Mouse (Mus musculus): ENCODE measurements around the gene Cnppd1. TPM values are rescaled to one million over a fixed set of nuclear protein-coding genes. Genes with fewer than 3 reads are reported as not detected.

Gene Cnppd1
- polyA plus RNA-seq, 1 experiment: 39.0 TPM

- 44% methylated on average over 5 of the region's 5 CpGs for WGBS
- Histone ChIP-seq H3K4me1 (ENCODE audit: control insufficient read depth, insufficient read depth, low read length) (no peaks in the 10 kb centered on the region), H3K27me3 (ENCODE audit: control insufficient read depth, insufficient read depth, low read length) (no peaks in the 10 kb centered on the region), H3K27ac (ENCODE audit: insufficient read depth, low read length) (no peak overlapping the region; the same call in 1 of the 2 replicates), H3K4me3 (replicated peaks; ENCODE audit: insufficient read depth, low read depth, low read length) (peak overlapping the region; percentile 98)
- no peak for DNase-seq
- TF ChIP-seq CTCF (IDR thresholded peaks at IDR 0.05; ENCODE audit: borderline replicate concordance, insufficient read depth, low read depth, low read length) (no peak), POLR2A (IDR thresholded peaks at IDR 0.05; ENCODE audit: borderline replicate concordance, insufficient read depth, low read length) (no peak)
These were observed 17.1 kb downstream of the Cnppd1 start for GRCm38 (mm10) chr1:75125418-75125817.

- peak; percentile 73; the same call in 1 of the 2 replicates for TF ChIP-seq POLR2A (IDR thresholded peaks at IDR 0.05; ENCODE audit: borderline replicate concordance, insufficient read depth, low read length)
- peak; percentile 82 for TF ChIP-seq CTCF (IDR thresholded peaks at IDR 0.05; ENCODE audit: borderline replicate concordance, insufficient read depth, low read depth, low read length)
- Histone ChIP-seq H3K27ac (ENCODE audit: insufficient read depth, low read length) (peak within 1 kb of the TSS; percentile 98), H3K4me1 (ENCODE audit: control insufficient read depth, insufficient read depth, low read length) (no peaks in the 10 kb centered on the region), H3K4me3 (replicated peaks; ENCODE audit: insufficient read depth, low read depth, low read length) (peak within 1 kb of the TSS; percentile 98), H3K27me3 (ENCODE audit: control insufficient read depth, insufficient read depth, low read length) (no peaks in the 10 kb centered on the region)
- peak; percentile 91 to 93 for DNase-seq
- under 1% methylated on average over 56 of the region's 56 CpGs for WGBS
These were observed 17.9 kb downstream of the Cnppd1 start, which contains the start of gene Nhej1 for GRCm38 (mm10) chr1:75124346-75125321. TSS of gene Nhej1 (minus strand) at chr1:75125200.

GRCm38 (mm10) chr1:75122211-75122610 is 20.3 kb downstream of the Cnppd1 start:
- 93% methylated on average over 3 of the region's 3 CpGs for WGBS

More at GRCm38 (mm10) chr1:75122211-75122610, 20.3 kb downstream of the Cnppd1 start:
- no peak overlapping the region for H3K27ac ChIP-seq (ENCODE audit: insufficient read depth, low read length)
- no peaks in the 10 kb centered on the region for H3K27me3 ChIP-seq (ENCODE audit: control insufficient read depth, insufficient read depth, low read length)
- no peaks in the 10 kb centered on the region for H3K4me1 ChIP-seq (ENCODE audit: control insufficient read depth, insufficient read depth, low read length)
- no peak for DNase-seq
- TF ChIP-seq CTCF (IDR thresholded peaks at IDR 0.05; ENCODE audit: borderline replicate concordance, insufficient read depth, low read depth, low read length) (no peak), POLR2A (IDR thresholded peaks at IDR 0.05; ENCODE audit: borderline replicate concordance, insufficient read depth, low read length) (no peak)
- H3K4me3 ChIP-seq (replicated peaks; ENCODE audit: insufficient read depth, low read depth, low read length): no peak overlapping the region

Other genes starting within 250 kb of the Cnppd1 start
- gene Cryba2, start 249.6 kb downstream of the Cnppd1 start, polyA plus RNA-seq (2012; rRNA removed): 1.7 and 3.3 TPM in 2 replicates
- gene Cfap65, start 207.1 kb downstream of the Cnppd1 start, polyA plus RNA-seq (2012; rRNA removed): 2.6 and 3.7 TPM in 2 replicates
- gene Ihh, start 191.0 kb downstream of the Cnppd1 start, polyA plus RNA-seq (2012; rRNA removed): 0.33 and 0.49 TPM in 2 replicates
- 1.8 and 2.8 TPM in 2 replicates for gene Nhej1, start 17.5 kb downstream of the Cnppd1 start, polyA plus RNA-seq (2012; rRNA removed)
- gene Slc23a3, start 8.8 kb downstream of the Cnppd1 start, polyA plus RNA-seq (2012; rRNA removed): not detected in 2 replicates
- gene Retreg2, start 67 bp upstream of the Cnppd1 start, polyA plus RNA-seq (2012; rRNA removed): 261 and 276 TPM in 2 replicates
- 58.0 and 61.6 TPM in 2 replicates for gene Zfand2b, start 25.9 kb upstream of the Cnppd1 start, polyA plus RNA-seq (2012; rRNA removed)
- 19.2 and 22.4 TPM in 2 replicates for gene Abcb6, start 37.7 kb upstream of the Cnppd1 start, polyA plus RNA-seq (2012; rRNA removed)
- 41.0 and 44.6 TPM in 2 replicates for gene Ankzf1, start 49.4 kb upstream of the Cnppd1 start, polyA plus RNA-seq (2012; rRNA removed)
- 120 and 128 TPM in 2 replicates for gene Atg9a, start 49.5 kb upstream of the Cnppd1 start, polyA plus RNA-seq (2012; rRNA removed)
- gene Glb1l, start 68.1 kb upstream of the Cnppd1 start, polyA plus RNA-seq (2012; rRNA removed): 10.8 TPM in 2 replicates
- gene Stk16, start 68.1 kb upstream of the Cnppd1 start, polyA plus RNA-seq (2012; rRNA removed): 161 and 167 TPM in 2 replicates
- gene Tuba4a, start 77.2 kb upstream of the Cnppd1 start, polyA plus RNA-seq (2012; rRNA removed): 385 and 391 TPM in 2 replicates
- not detected in 2 replicates for gene A630095N17Rik, start 89.4 kb upstream of the Cnppd1 start, polyA plus RNA-seq (2012; rRNA removed)
- 139 and 153 TPM in 2 replicates for gene Dnajb2, start 93.7 kb upstream of the Cnppd1 start, polyA plus RNA-seq (2012; rRNA removed)
- 172 and 180 TPM in 2 replicates for gene Ptprn, start 121.8 kb upstream of the Cnppd1 start, polyA plus RNA-seq (2012; rRNA removed)
- 226 and 275 TPM in 2 replicates for gene Resp18, start 135.7 kb upstream of the Cnppd1 start, polyA plus RNA-seq (2012; rRNA removed)
- gene Dnpep, start 175.3 kb upstream of the Cnppd1 start, polyA plus RNA-seq (2012; rRNA removed): 87.0 and 87.1 TPM in 2 replicates
- 2.0 and 2.1 TPM in 2 replicates for gene Des, start 217.6 kb upstream of the Cnppd1 start, polyA plus RNA-seq (2012; rRNA removed)
- 122 and 143 TPM in 2 replicates for gene Speg, start 232.6 kb upstream of the Cnppd1 start, polyA plus RNA-seq (2012; rRNA removed)